Mouse (Mus musculus): ENCODE data around the gene Toporsl. TPM values are rescaled to one million over a fixed set of nuclear protein-coding genes. Genes with fewer than 3 reads are reported as not detected.
A peak's percentile ranks its signal among the peaks of the same experiment; 100 is the strongest.

The Toporsl gene
- total RNA-seq (2014; rRNA removed): not detected in 2 replicates
- 0.05 TPM in 1 of 2 replicates, not detected in the other for polyA plus RNA-seq (2015; fragmentation: Nextera tagmentation; extraction: Ambion mirVana)

DNA sequence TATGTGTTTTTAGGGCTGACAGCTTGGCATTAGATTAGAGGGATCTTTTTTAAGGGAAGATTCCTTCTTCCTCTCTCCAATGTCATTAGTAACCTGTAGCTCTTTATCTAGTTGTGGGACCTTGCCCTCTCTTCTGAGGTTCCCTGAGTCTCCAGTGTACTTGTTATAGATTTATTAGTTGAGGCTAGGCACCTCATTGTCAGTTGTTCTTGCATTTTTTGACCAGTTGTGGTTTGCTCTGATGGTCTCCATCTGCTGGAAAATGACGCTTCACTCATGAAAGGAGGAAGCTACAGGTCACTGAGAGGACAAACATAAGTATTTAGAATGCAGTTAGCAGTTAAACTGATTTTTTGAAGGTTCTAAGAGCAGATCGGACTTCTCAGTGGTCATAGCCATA lies at the start of gene Toporsl:
Toporsl (plus strand) TSS at position 348 of the 400 bp plus-strand sequence.
- DNase-seq (no peak), ATAC-seq (no peak)
- Histone ChIP-seq H3K27ac (ENCODE audit: low read depth, low read length) (no peak within 1 kb of the TSS), H3K4me1 (ENCODE audit: insufficient read depth) (no peaks in the 10 kb centered on the region), H3K4me3 (ENCODE audit: low read depth, low read length) (no peak within 1 kb of the TSS), H3K27me3 (ENCODE audit: insufficient read depth, low read length) (no peaks in the 10 kb centered on the region), H3K9me3 (ENCODE audit: low read length) (no peaks in the 10 kb centered on the region), H3K36me3 (ENCODE audit: insufficient read depth) (no peaks in the 10 kb centered on the region), H3K4me2 (ENCODE audit: low read depth) (no peak within 1 kb of the TSS), H3K9ac (no peak within 1 kb of the TSS)
- WGBS: 88% methylated on average over 2 of the region's 2 CpGs
- TF ChIP-seq CTCF (IDR thresholded peaks at IDR 0.05; ENCODE audit: low read depth): no peak

DNA sequence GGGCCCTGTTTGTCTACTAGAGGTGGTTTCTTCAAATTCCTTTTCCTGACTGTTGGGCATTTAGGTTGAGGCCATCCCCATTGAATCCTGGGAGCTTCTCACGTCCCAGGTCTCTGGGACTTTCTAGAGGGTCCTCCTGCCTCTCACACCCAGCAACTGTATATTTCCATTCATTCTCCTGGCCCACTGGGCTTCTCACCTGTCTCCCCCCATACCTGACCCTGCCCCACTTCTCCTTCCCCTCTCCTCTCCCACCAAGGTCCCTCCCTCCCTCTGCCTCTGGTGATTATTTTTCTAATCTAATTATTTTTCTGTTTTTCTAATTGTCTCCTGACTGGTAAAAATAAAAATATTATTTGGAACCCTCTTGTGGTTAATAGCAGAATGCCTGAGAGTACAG lies 38.4 kb upstream of the Toporsl start:
- Histone ChIP-seq H3K27ac (ENCODE audit: low read depth, low read length) (no peak overlapping the region), H3K4me2 (ENCODE audit: low read depth) (no peak overlapping the region), H3K4me1 (ENCODE audit: insufficient read depth) (no peaks in the 10 kb centered on the region), H3K27me3 (ENCODE audit: insufficient read depth, low read length) (no peaks in the 10 kb centered on the region), H3K9ac (no peak overlapping the region), H3K36me3 (ENCODE audit: insufficient read depth) (no peaks in the 10 kb centered on the region), H3K4me3 (ENCODE audit: low read depth, low read length) (no peak overlapping the region), H3K9me3 (ENCODE audit: low read length) (no peaks in the 10 kb centered on the region)
- ATAC-seq (no peak), DNase-seq (no peak)
- no peak for TF ChIP-seq CTCF (IDR thresholded peaks at IDR 0.05; ENCODE audit: low read depth)
- 42% methylated on average over 1 of the region's 1 CpGs for WGBS

DNA sequence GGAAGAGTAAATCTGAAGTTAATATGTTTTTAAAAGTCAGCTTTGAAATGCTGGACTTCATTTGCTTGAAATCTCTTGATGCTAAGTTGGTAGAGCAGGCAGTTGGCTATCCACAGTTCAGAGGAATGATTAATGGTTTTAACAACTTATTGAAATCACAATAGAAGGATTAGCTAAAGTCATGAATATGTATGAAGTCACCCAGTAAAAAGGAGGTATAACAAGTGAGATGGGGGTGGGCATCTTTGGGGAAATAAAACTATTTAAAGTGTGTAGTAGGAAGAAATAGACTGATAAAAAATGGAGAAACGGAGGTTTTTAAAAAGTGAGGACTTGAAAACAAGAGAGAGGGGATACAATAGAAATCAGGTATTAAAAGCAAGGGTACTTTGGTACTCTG lies 38.0 kb upstream of the Toporsl start:
- H3K4me2 ChIP-seq (ENCODE audit: low read depth): no peak overlapping the region
- H3K9ac ChIP-seq: no peak overlapping the region
- H3K4me3 ChIP-seq (ENCODE audit: low read depth, low read length): no peak overlapping the region
- no peaks in the 10 kb centered on the region for H3K9me3 ChIP-seq (ENCODE audit: low read length)
- DNase-seq (no peak), ATAC-seq (no peak)
- H3K36me3 ChIP-seq (ENCODE audit: insufficient read depth): no peaks in the 10 kb centered on the region
- 11% methylated on average over 1 of the region's 1 CpGs for WGBS
- H3K27me3 ChIP-seq (ENCODE audit: insufficient read depth, low read length): no peaks in the 10 kb centered on the region
- TF ChIP-seq CTCF (IDR thresholded peaks at IDR 0.05; ENCODE audit: low read depth): no peak
- no peaks in the 10 kb centered on the region for H3K4me1 ChIP-seq (ENCODE audit: insufficient read depth)
- no peak overlapping the region for H3K27ac ChIP-seq (ENCODE audit: low read depth, low read length)

DNA sequence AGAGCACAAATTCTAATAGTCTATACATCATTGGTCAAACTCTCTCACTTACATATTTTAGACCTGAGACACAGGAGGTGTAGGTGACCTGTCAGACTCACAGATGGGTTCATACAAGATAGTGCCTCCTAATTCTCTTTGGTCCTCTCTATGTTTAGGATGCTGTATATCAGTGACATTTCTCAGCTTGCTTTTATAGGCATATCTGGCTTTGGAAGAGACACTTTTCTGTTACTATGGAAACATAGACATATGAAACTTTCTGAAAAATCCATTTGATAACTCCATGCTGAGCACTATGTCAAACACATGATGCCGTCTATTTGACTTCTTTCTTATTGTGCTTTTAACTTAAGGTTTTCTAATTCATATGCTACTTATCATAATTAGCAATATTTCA lies 32.2 kb upstream of the Toporsl start:
- no peaks in the 10 kb centered on the region for H3K4me1 ChIP-seq (ENCODE audit: insufficient read depth)
- no peak overlapping the region for H3K9ac ChIP-seq
- H3K4me2 ChIP-seq (ENCODE audit: low read depth): no peak overlapping the region
- H3K4me3 ChIP-seq (ENCODE audit: low read depth, low read length): no peak overlapping the region
- H3K27me3 ChIP-seq (ENCODE audit: insufficient read depth, low read length): no peaks in the 10 kb centered on the region
- 66% methylated on average over 1 of the region's 1 CpGs for WGBS
- no peak overlapping the region for H3K27ac ChIP-seq (ENCODE audit: low read depth, low read length)
- H3K36me3 ChIP-seq (ENCODE audit: insufficient read depth): no peaks in the 10 kb centered on the region
- H3K9me3 ChIP-seq (ENCODE audit: low read length): no peaks in the 10 kb centered on the region
- DNase-seq (peak; percentile 16), ATAC-seq (peak; percentile 77)
- TF ChIP-seq CTCF (IDR thresholded peaks at IDR 0.05; ENCODE audit: low read depth): no peak

DNA sequence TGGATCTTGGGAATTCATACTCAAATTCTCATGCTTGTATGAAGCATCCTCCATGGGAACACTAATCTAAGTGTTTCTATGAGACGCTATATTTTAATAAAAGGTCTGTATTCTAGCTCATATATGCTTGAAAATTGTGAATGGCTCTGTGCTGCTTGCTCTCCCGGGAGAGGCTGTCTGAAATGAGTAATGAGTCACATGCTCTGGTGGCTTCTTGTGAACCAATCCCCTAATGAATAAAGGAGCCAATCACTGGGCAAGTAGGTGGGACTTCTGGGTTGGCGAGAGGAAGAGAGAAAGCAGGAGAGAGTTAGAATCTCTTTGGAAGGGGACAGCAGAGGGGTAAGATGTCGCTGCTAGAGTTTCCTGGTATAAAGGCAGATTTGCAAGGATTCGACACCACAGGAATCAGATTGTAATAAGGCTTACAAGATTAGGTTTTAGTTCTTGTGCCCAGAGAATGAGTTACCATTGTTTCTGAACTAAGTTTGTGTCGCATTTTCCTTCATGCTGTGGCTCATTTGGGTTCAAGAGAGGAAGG lies 9.8 kb upstream of the Toporsl start:
- H3K4me2 ChIP-seq (ENCODE audit: low read depth): no peak overlapping the region
- H3K27ac ChIP-seq (ENCODE audit: low read depth, low read length): no peak overlapping the region
- H3K36me3 ChIP-seq (ENCODE audit: insufficient read depth): no peaks in the 10 kb centered on the region
- H3K4me3 ChIP-seq (ENCODE audit: low read depth, low read length): no peak overlapping the region
- no peak overlapping the region for H3K9ac ChIP-seq
- ATAC-seq (no peak), DNase-seq (no peak)
- H3K4me1 ChIP-seq (ENCODE audit: insufficient read depth): no peaks in the 10 kb centered on the region
- H3K27me3 ChIP-seq (ENCODE audit: insufficient read depth, low read length): no peaks in the 10 kb centered on the region
- no peak for TF ChIP-seq CTCF (IDR thresholded peaks at IDR 0.05; ENCODE audit: low read depth)
- WGBS: 74% methylated on average over 6 of the region's 6 CpGs
- H3K9me3 ChIP-seq (ENCODE audit: low read length): no peaks in the 10 kb centered on the region

DNA sequence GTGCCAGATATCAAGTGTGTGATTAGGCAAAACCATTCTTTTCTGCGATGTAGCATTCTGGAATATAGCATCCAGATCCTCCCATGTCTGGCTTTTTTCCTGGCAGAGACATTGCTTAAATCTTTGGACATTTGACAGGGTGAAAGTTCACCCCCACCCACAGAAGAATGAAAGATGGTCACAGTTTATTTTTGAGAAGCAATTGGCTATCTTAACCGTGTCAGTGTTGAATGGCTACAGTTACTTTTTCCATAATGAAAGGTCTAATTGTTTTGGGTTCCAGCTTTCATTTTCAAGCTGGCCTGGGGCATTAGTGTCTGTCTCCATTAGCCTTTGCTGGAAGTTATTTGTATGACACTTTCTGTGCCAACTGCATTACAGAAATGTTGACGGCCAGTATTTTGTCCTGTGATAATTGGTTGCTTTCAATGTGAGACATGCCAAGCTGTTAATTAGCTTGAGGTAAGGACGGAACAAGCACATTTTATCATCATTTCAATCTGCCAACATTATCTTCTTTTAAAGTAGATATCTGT lies 2.2 kb upstream of the Toporsl start:
- 24% methylated on average over 4 of the region's 4 CpGs for WGBS
- DNase-seq (peak; percentile 25), ATAC-seq (peak; percentile 50; the same call in 1 of the 2 replicates)

DNA sequence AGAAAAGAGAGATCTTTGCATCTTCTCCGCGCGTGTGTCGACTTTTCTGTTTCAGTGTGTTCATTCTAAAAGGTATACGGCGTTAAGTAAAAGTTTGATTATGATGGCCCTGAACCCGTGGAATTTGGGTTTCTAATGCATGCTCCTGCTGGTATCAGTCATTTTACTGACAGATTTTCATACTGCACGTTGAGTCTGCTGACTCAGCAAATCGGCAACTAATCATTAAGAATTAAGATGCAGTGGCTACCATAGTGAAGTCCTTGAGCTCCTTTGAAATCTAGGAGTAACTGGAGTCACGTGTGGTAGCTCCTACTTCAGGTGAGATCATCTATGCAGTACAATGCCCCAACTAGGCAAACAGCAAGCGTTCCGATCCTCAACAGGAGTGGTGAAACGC lies 1.4 kb upstream of the Toporsl start:
- no peak overlapping the region for H3K9ac ChIP-seq
- no peaks in the 10 kb centered on the region for H3K36me3 ChIP-seq (ENCODE audit: insufficient read depth)
- H3K27me3 ChIP-seq (ENCODE audit: insufficient read depth, low read length): no peaks in the 10 kb centered on the region
- no peak for ATAC-seq
- no peaks in the 10 kb centered on the region for H3K4me1 ChIP-seq (ENCODE audit: insufficient read depth)
- H3K4me3 ChIP-seq (ENCODE audit: low read depth, low read length): no peak overlapping the region
- WGBS: 91% methylated on average over 13 of the region's 13 CpGs
- no peak overlapping the region for H3K27ac ChIP-seq (ENCODE audit: low read depth, low read length)
- no peak for DNase-seq
- TF ChIP-seq CTCF (IDR thresholded peaks at IDR 0.05; ENCODE audit: low read depth): no peak
- no peak overlapping the region for H3K4me2 ChIP-seq (ENCODE audit: low read depth)
- H3K9me3 ChIP-seq (ENCODE audit: low read length): no peaks in the 10 kb centered on the region

More for the DNA sequence above, 2.2 kb upstream of the Toporsl start:
- TF ChIP-seq CTCF (IDR thresholded peaks at IDR 0.05; ENCODE audit: low read depth): no peak
- H3K4me2 ChIP-seq (ENCODE audit: low read depth): no peak overlapping the region
- H3K27ac ChIP-seq (ENCODE audit: low read depth, low read length): no peak overlapping the region
- no peaks in the 10 kb centered on the region for H3K9me3 ChIP-seq (ENCODE audit: low read length)
- no peaks in the 10 kb centered on the region for H3K4me1 ChIP-seq (ENCODE audit: insufficient read depth)
- H3K36me3 ChIP-seq (ENCODE audit: insufficient read depth): no peaks in the 10 kb centered on the region
- no peak overlapping the region for H3K9ac ChIP-seq
- no peak overlapping the region for H3K4me3 ChIP-seq (ENCODE audit: low read depth, low read length)
- H3K27me3 ChIP-seq (ENCODE audit: insufficient read depth, low read length): no peaks in the 10 kb centered on the region
